ENCODE assay signal across 9 mouse cellular contexts in genomic region chr12:4132941-4133846, GRCm38 (mm10). TPM values are rescaled to one million over a fixed set of nuclear protein-coding genes. Genes with fewer than 3 reads are reported as not detected.
DNase-seq lines count a peak whose midpoint lies in the region; ATAC-seq and TF ChIP-seq lines count a peak whose summit lies in the region.
"Had no signal": no experiment of that assay in that cellular context is flagged by ENCODE, and none has a peak within 500 bp of the region (broad histone marks: within the 10 kb centered on the region; RNA-seq: fewer than 3 reads in every experiment).

Gene Adcy3, plus strand, starts transcription at chr12:4133103.

- no peak for TF ChIP-seq CTCF in brain, embryonic 14.5 days (IDR thresholded peaks at IDR 0.05; ENCODE audit: borderline replicate concordance, extremely low read depth, insufficient read depth, insufficient read length)
- TF ChIP-seq CTCF in layer of hippocampus, adult 2 months (conservative IDR thresholded peaks at IDR 0.05) = 0 out of 2 replicates have a peak, but pooled peaks have one; percentile 3
- TF ChIP-seq CTCF in testis, adult 2 months (IDR thresholded peaks at IDR 0.05; ENCODE audit: control insufficient read depth, insufficient read depth, insufficient replicate concordance, low read depth, low read length) = no peak

- H3K9me3 ChIP-seq in forebrain, embryonic 11.5 days (ENCODE audit: control insufficient read depth, low read length) = peaks cover 6% of the 10 kb centered on the region; the same call in 1 of the 2 replicates
- no peaks in the 10 kb centered on the region for H3K9me3 ChIP-seq in heart, embryonic 15.5 days (replicated peaks)
- peaks cover 4% of the 10 kb centered on the region; the same call in 1 of the 2 replicates for H3K9me3 ChIP-seq in neural tube, embryonic 13.5 days

- peak; percentile 84 for ATAC-seq in forebrain, embryonic 11.5 days (replicated peaks; ENCODE audit: low FRiP score)
- ATAC-seq in heart, embryonic 15.5 days (replicated peaks; ENCODE audit: insufficient number of reproducible peaks, insufficient read depth, low FRiP score, low read depth) = peak; percentile 83
- ATAC-seq in neural tube, embryonic 13.5 days (ENCODE audit: low read depth) = peak; percentile 92

- H3K4me1 ChIP-seq in forebrain, embryonic 11.5 days (replicated peaks; ENCODE audit: control insufficient read depth, insufficient read depth, low read length) = peaks cover 6% of the 10 kb centered on the region; the same call in 1 of the 2 replicates
- peaks cover 22% of the 10 kb centered on the region for H3K4me1 ChIP-seq in heart, embryonic 15.5 days (replicated peaks)
- H3K4me1 ChIP-seq in neural tube, embryonic 13.5 days (replicated peaks) = peaks cover 36% of the 10 kb centered on the region
- H3K4me1 ChIP-seq in testis, adult 2 months (ENCODE audit: control insufficient read depth, insufficient read depth, low read length) = peaks cover 9% of the 10 kb centered on the region

- peak within 1 kb of the TSS; percentile 70 for H3K9ac ChIP-seq in forebrain, embryonic 11.5 days (ENCODE audit: low read length)
- H3K9ac ChIP-seq in heart, embryonic 15.5 days = peak within 1 kb of the TSS; percentile 66
- H3K9ac ChIP-seq in neural tube, embryonic 13.5 days = peak within 1 kb of the TSS; percentile 82

- no peaks in the 10 kb centered on the region for H3K36me3 ChIP-seq in forebrain, embryonic 11.5 days (ENCODE audit: control insufficient read depth, insufficient read depth, low read length)
- no peaks in the 10 kb centered on the region for H3K36me3 ChIP-seq in heart, embryonic 15.5 days
- no peaks in the 10 kb centered on the region for H3K36me3 ChIP-seq in neural tube, embryonic 13.5 days
- H3K36me3 ChIP-seq in testis, adult 2 months (ENCODE audit: control insufficient read depth, insufficient read depth, low read length) = no peaks in the 10 kb centered on the region
- H3K36me3 ChIP-seq: G1E had no signal

- H3K27me3 ChIP-seq in forebrain, embryonic 11.5 days (ENCODE audit: control insufficient read depth, insufficient read depth, low read length) = no peaks in the 10 kb centered on the region
- no peaks in the 10 kb centered on the region; the same call in 1 of the 2 replicates for H3K27me3 ChIP-seq in heart, embryonic 15.5 days
- H3K27me3 ChIP-seq in neural tube, embryonic 13.5 days = no peaks in the 10 kb centered on the region
- no peaks in the 10 kb centered on the region for H3K27me3 ChIP-seq in testis, adult 2 months (ENCODE audit: control insufficient read depth, insufficient read depth, low read length)

- under 1% methylated on average over 76 of the region's 83 CpGs for WGBS in forebrain, embryonic 11.5 days
- WGBS in heart, embryonic 15.5 days = under 1% methylated on average over 75 of the region's 83 CpGs
- under 1% methylated on average over 77 of the region's 83 CpGs for WGBS in neural tube, embryonic 13.5 days

- no peak within 1 kb of the TSS for H3K27ac ChIP-seq in forebrain, embryonic 11.5 days (ENCODE audit: low read depth, low read length)
- H3K27ac ChIP-seq in heart, embryonic 15.5 days = peak within 1 kb of the TSS; percentile 46
- H3K27ac ChIP-seq in layer of hippocampus, adult 2 months = peak within 1 kb of the TSS; percentile 92
- H3K27ac ChIP-seq in neural tube, embryonic 13.5 days (replicated peaks) = peak within 1 kb of the TSS; percentile 76
- H3K27ac ChIP-seq in testis, adult 2 months (ENCODE audit: control insufficient read depth, insufficient read depth, low read depth, low read length) = no peak within 1 kb of the TSS

- H3K4me3 ChIP-seq in forebrain, embryonic 11.5 days (ENCODE audit: low read depth, low read length) = peak within 1 kb of the TSS; percentile 50
- peak within 1 kb of the TSS; percentile 67 for H3K4me3 ChIP-seq in heart, embryonic 15.5 days
- peak within 1 kb of the TSS; percentile 72 for H3K4me3 ChIP-seq in layer of hippocampus, adult 2 months
- H3K4me3 ChIP-seq in neural tube, embryonic 13.5 days = peak within 1 kb of the TSS; percentile 57
- H3K4me3 ChIP-seq in testis, adult 2 months (ENCODE audit: control insufficient read depth, low read depth, low read length) = peak within 1 kb of the TSS; percentile 50

- DNase-seq in CD4-positive, CD25-positive, alpha-beta regulatory T cell, adult 2 months (ENCODE audit: low read depth, low spot score) = peak; percentile 88
- DNase-seq in brain, embryonic 14.5 days (ENCODE audit: low read depth) = peak; percentile 87
- DNase-seq in forebrain, embryonic 11.5 days (ENCODE audit: low spot score) = peak; percentile 82
- DNase-seq in layer of hippocampus, adult 2 months (ENCODE audit: low spot score in 2 of 2) = peak; percentile 50 to 66
- peak; percentile 41 for DNase-seq in lung, adult 18-20 months

- peak; percentile 46; the same call in 1 of the 2 replicates for TF ChIP-seq POLR2A in brain, embryonic 14.5 days (IDR thresholded peaks at IDR 0.05; ENCODE audit: borderline replicate concordance, extremely low read depth, insufficient read depth, insufficient read length, poor library complexity, severe bottlenecking)
- no peak for TF ChIP-seq POLR2A in testis, adult 2 months (IDR thresholded peaks at IDR 0.05; ENCODE audit: control insufficient read depth, low read depth, low read length)

- H3K4me2 ChIP-seq in forebrain, embryonic 11.5 days (ENCODE audit: low read depth, low read length, severe bottlenecking) = peak within 1 kb of the TSS; percentile 93
- peak within 1 kb of the TSS; percentile 98 for H3K4me2 ChIP-seq in heart, embryonic 15.5 days
- peak within 1 kb of the TSS; percentile 83 for H3K4me2 ChIP-seq in neural tube, embryonic 13.5 days

RNA-seq across cellular contexts. Expression of gene Adcy3, which starts in this region (rescaled TPM):
- polyA plus RNA-seq in brain, embryonic 14.5 days (2012; rRNA removed) = 8.4 and 13.1 TPM in 2 replicates
- polyA plus RNA-seq in forebrain, embryonic 11.5 days (2014; fragmentation: Nextera tagmentation; extraction: Ambion mirVana) = 5.1 and 6.1 TPM in 2 replicates
- polyA plus RNA-seq in heart, embryonic 15.5 days (2015; fragmentation: Nextera tagmentation; extraction: Ambion mirVana) = 4.7 and 7.4 TPM in 2 replicates
- total RNA-seq in layer of hippocampus, adult 2 months (2021) = 10 to 100 TPM; 47.6 to 48.6 TPM
- polyA plus RNA-seq in neural tube, embryonic 13.5 days (2015; fragmentation: Nextera tagmentation; extraction: Ambion mirVana) = 6.9 and 7.2 TPM in 2 replicates
- polyA plus RNA-seq in testis, adult 2 months (2012; rRNA removed) = 1.8 and 1.9 TPM in 2 replicates
- polyA plus RNA-seq: G1E had no signal

Comparison
In these comparisons a context has a peak if more than half of its experiments do, and no peak if none do; other contexts are left out.
1. H3K27ac ChIP-seq: peak in heart, embryonic 15.5 days (single experiment), layer of hippocampus, adult 2 months (single experiment) and neural tube, embryonic 13.5 days (single experiment); none in forebrain, embryonic 11.5 days (single experiment) and testis, adult 2 months (single experiment).
2. Peak in every context shown above with its lines, with median percentiles within 50 percentile points of each other: DNase-seq, ATAC-seq, H3K4me2 ChIP-seq, H3K4me3 ChIP-seq and H3K9ac ChIP-seq.